Mouse (Mus musculus): ENCODE data around the gene Gpr62. TPM values are rescaled to one million over a fixed set of nuclear protein-coding genes. Genes with fewer than 3 reads are reported as not detected.

The Gpr62 gene
- polyA plus RNA-seq, 1 experiment: 0.47 TPM

DNA sequence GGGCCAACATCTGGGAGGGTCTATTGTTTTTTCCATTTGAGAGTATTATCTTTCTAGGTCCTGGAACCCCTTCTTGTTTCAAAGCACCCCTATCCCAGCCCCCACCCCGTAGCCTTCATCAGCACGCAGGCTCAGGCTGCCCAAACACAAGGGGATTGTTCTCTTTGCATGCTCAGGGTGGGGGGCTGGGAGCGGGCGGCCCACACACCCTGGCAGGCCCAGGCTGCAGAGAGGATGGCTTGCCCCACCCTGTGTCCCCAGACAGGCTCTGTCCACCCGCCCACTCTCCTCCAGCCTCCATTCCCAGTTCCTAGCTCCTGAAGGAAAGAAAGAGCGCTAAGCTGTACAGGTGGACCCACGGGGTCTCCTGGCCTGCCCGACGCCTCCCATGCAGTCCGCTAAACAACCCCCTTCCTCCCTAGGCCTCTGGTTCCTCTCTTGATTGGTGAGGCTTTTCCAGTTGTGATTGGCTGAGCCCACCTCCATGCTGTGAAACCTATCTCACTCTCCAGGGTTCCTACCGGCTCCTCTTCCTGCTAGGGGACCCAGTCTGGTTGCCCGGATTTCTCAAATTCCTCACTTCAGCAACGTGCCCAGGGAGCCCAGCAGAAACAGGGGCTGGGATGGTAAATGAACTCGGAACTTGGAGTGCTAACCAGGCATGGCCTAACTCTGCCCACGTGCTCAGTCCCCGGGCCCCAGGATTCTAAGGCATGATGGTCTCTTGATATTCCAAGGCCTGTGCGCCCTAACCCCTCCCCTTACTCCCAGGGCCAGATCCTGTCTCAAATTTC lies 10.7 kb downstream of the Gpr62 start:
- Histone ChIP-seq H3K27me3 (ENCODE audit: control insufficient read depth, insufficient read depth, low read length) (no peaks in the 10 kb centered on the region), H3K4me1 (replicated peaks; ENCODE audit: control insufficient read depth, insufficient read depth, low read length) (peaks cover 9% of the 10 kb centered on the region), H3K36me3 (ENCODE audit: control insufficient read depth, insufficient read depth, low read length) (no peaks in the 10 kb centered on the region), H3K27ac (ENCODE audit: control insufficient read depth, insufficient read depth, low read length) (no peak overlapping the region), H3K4me3 (ENCODE audit: control insufficient read depth, insufficient read depth, low read length) (no peak overlapping the region)
- TF ChIP-seq CTCF (IDR thresholded peaks at IDR 0.05; ENCODE audit: borderline replicate concordance, control insufficient read depth, extremely low read depth, insufficient read depth, low read length, poor library complexity) (no peak), POLR2A (IDR thresholded peaks at IDR 0.05; ENCODE audit: control insufficient read depth, extremely low read depth, insufficient read depth, low read length, poor library complexity) (no peak)
- no peak for DNase-seq
- WGBS: 89% methylated on average over 17 of the region's 17 CpGs

DNA sequence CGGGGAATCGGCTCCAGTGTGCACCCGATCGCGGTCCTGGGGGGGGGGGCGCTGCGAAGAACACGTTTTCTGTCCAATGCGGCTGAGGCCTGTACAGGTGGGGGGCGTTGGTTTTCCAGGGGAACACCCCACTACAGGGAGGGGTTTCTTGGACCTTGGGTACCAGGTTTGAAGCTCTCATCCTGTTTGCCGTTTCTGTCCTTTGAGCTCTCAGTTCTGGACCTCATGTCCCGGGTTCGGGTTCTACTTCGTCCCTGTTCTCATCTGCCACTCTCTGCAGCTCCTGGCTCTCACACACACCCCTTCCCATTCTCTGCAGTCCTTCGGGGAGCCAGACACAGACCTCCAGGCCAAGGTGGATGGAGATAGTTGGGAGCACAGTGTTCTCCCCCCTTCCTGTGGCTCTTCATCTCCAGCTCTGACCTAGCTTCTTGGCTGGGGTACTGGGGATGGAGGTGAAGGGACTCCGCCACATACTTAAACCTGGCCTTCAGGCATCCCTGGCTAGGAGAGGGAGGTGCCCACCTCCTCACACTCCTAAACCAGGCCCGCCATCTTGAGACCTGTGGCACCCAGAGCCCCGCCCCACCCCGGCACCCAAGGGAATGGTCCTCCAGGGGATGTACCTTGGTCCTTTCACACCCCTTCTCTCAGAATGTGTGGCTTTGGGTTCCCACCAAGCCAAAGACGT lies 11.5 kb downstream of the Gpr62 start:
- WGBS: 31% methylated on average over 18 of the region's 20 CpGs
- H3K27me3 ChIP-seq (ENCODE audit: control insufficient read depth, insufficient read depth, low read length): no peaks in the 10 kb centered on the region
- peaks cover 9% of the 10 kb centered on the region for H3K4me1 ChIP-seq (replicated peaks; ENCODE audit: control insufficient read depth, insufficient read depth, low read length)
- no peaks in the 10 kb centered on the region for H3K36me3 ChIP-seq (ENCODE audit: control insufficient read depth, insufficient read depth, low read length)
- H3K27ac ChIP-seq (ENCODE audit: control insufficient read depth, insufficient read depth, low read length): no peak overlapping the region
- no peak for DNase-seq
- H3K4me3 ChIP-seq (ENCODE audit: control insufficient read depth, insufficient read depth, low read length): peak overlapping the region; percentile 43
- TF ChIP-seq CTCF (IDR thresholded peaks at IDR 0.05; ENCODE audit: borderline replicate concordance, control insufficient read depth, extremely low read depth, insufficient read depth, low read length, poor library complexity): no peak
- TF ChIP-seq POLR2A (IDR thresholded peaks at IDR 0.05; ENCODE audit: control insufficient read depth, extremely low read depth, insufficient read depth, low read length, poor library complexity): no peak

DNA sequence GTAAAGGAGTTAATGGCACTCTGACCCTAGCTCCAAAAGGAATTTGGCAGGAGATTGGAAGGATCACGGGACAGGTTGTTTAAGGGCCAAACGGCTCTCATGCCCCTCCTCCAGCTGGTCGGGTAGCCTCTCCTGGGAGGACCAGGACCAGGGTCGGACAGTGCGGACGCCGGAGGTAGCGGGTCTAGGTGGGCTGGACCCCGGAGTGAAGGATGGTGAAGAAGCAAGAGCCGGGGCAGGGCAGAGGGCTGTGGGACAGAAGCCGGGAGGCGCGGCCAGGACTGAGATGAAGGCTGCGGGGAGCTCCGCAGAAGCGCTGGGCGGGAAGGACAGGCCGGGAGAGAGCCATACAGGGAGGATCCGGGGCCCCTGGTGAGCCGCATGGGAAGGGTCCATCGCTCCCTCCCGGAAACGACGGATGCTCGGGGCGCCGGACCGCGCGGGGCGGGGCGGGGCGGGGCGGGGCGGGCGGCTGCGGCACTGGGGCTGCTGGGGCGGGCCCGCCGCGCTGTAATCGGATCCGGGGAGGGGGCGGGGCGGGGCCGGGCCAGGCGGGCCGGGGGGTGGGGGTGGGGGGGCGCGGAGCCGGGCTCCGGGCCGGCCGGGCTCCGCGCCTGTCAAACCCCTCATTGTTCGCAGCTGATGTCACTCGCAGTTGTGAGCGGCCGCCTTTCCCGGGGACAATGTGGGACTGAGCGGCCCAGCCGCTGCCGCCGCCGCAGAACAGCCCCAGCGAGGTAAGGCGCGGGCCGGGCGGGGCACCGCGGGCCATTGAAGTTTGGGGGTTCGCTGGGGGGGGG lies 12.3 kb downstream of the Gpr62 start, which contains the start of gene Pcbp4:
Pcbp4 (plus strand) TSS at position 21 of the 800 bp plus-strand sequence.
- Histone ChIP-seq H3K27me3 (ENCODE audit: control insufficient read depth, insufficient read depth, low read length) (no peaks in the 10 kb centered on the region), H3K4me1 (replicated peaks; ENCODE audit: control insufficient read depth, insufficient read depth, low read length) (peaks cover 14% of the 10 kb centered on the region), H3K27ac (ENCODE audit: control insufficient read depth, insufficient read depth, low read length) (no peak within 1 kb of the TSS), H3K36me3 (ENCODE audit: control insufficient read depth, insufficient read depth, low read length) (no peaks in the 10 kb centered on the region), H3K4me3 (ENCODE audit: control insufficient read depth, insufficient read depth, low read length) (peak within 1 kb of the TSS; percentile 51)
- peak; percentile 37 for DNase-seq
- 5% methylated on average over 48 of the region's 74 CpGs for whole genome bisulfite sequencing
- TF ChIP-seq POLR2A (IDR thresholded peaks at IDR 0.05; ENCODE audit: control insufficient read depth, extremely low read depth, insufficient read depth, low read length, poor library complexity) (peak; percentile 18; the same call in 1 of the 2 replicates), CTCF (IDR thresholded peaks at IDR 0.05; ENCODE audit: borderline replicate concordance, control insufficient read depth, extremely low read depth, insufficient read depth, low read length, poor library complexity) (no peak)

DNA sequence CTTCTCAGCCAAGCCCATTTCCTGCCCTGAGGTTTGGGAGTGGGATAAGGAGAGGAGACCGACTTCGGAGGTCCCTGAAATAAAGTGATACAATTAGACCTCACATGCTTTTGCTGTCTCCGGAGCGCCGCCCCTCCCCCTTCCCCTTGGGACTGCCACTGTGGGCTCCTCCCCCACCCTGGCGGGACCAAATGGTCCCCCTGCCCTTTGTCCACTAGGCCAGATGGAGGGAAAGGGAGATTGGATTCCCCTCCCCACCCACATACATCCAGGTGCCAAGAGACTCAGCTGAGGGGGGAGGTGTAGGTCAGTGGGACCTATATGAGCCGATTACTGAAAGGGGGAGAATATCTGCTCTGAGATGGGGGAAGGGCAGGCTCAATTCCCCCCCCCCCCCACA lies 12.9 kb downstream of the Gpr62 start:
- DNase-seq: no peak
- 89% methylated on average over 7 of the region's 7 CpGs for WGBS
- H3K4me3 ChIP-seq (ENCODE audit: control insufficient read depth, insufficient read depth, low read length): no peak overlapping the region

DNA sequence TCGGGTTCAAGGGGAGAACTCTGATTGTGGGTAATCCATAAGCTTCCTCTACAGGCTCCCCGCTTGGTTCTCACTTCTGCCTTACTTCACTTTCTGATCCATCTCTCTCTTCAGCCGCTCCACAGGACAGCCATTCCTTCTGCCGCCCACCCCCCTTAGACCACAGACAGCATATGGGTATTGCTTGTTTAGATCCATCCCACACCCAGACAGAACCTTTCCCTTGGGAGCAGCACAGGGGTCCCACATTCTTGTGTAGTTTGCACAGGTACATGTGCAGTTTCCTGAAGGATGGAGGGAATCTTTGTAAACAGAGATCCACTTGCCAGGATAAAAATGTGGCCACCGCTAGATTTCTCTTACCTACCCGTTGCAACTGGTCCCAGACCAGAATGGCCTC lies 13.4 kb downstream of the Gpr62 start:
- H3K4me3 ChIP-seq (ENCODE audit: control insufficient read depth, insufficient read depth, low read length): no peak overlapping the region
- peaks cover 24% of the 10 kb centered on the region for H3K4me1 ChIP-seq (replicated peaks; ENCODE audit: control insufficient read depth, insufficient read depth, low read length)
- no peaks in the 10 kb centered on the region for H3K36me3 ChIP-seq (ENCODE audit: control insufficient read depth, insufficient read depth, low read length)
- no peak overlapping the region for H3K27ac ChIP-seq (ENCODE audit: control insufficient read depth, insufficient read depth, low read length)
- TF ChIP-seq POLR2A (IDR thresholded peaks at IDR 0.05; ENCODE audit: control insufficient read depth, extremely low read depth, insufficient read depth, low read length, poor library complexity) (no peak), CTCF (IDR thresholded peaks at IDR 0.05; ENCODE audit: borderline replicate concordance, control insufficient read depth, extremely low read depth, insufficient read depth, low read length, poor library complexity) (no peak)
- DNase-seq: no peak
- H3K27me3 ChIP-seq (ENCODE audit: control insufficient read depth, insufficient read depth, low read length): no peaks in the 10 kb centered on the region
- WGBS: 92% methylated on average over 6 of the region's 6 CpGs

More for the DNA sequence above, 12.9 kb downstream of the Gpr62 start:
- TF ChIP-seq POLR2A (IDR thresholded peaks at IDR 0.05; ENCODE audit: control insufficient read depth, extremely low read depth, insufficient read depth, low read length, poor library complexity): no peak
- no peak for TF ChIP-seq CTCF (IDR thresholded peaks at IDR 0.05; ENCODE audit: borderline replicate concordance, control insufficient read depth, extremely low read depth, insufficient read depth, low read length, poor library complexity)
- no peaks in the 10 kb centered on the region for H3K36me3 ChIP-seq (ENCODE audit: control insufficient read depth, insufficient read depth, low read length)
- peaks cover 20% of the 10 kb centered on the region for H3K4me1 ChIP-seq (replicated peaks; ENCODE audit: control insufficient read depth, insufficient read depth, low read length)
- H3K27me3 ChIP-seq (ENCODE audit: control insufficient read depth, insufficient read depth, low read length): no peaks in the 10 kb centered on the region
- H3K27ac ChIP-seq (ENCODE audit: control insufficient read depth, insufficient read depth, low read length): no peak overlapping the region

DNA sequence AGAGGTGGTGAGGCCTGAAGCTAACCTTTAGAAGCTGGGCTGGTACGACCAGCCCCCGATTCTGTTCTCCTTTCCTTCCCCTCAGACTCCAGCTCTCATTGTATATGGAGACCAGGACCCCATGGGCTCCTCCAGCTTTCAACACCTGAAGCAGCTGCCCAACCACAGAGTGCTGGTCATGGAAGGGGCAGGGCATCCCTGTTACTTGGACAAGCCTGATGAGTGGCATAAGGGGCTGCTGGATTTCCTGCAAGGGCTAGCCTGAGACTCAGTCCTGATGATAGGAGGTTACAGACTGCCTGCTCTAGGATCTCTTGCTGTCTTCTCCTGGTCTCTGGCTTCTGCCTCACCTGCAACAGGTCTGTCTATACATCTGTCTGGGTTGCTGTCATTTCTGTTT lies 13.8 kb downstream of the Gpr62 start:
- TF ChIP-seq CTCF (IDR thresholded peaks at IDR 0.05; ENCODE audit: borderline replicate concordance, control insufficient read depth, extremely low read depth, insufficient read depth, low read length, poor library complexity) (no peak), POLR2A (IDR thresholded peaks at IDR 0.05; ENCODE audit: control insufficient read depth, extremely low read depth, insufficient read depth, low read length, poor library complexity) (no peak)
- peaks cover 28% of the 10 kb centered on the region for H3K4me1 ChIP-seq (replicated peaks; ENCODE audit: control insufficient read depth, insufficient read depth, low read length)
- no peaks in the 10 kb centered on the region for H3K27me3 ChIP-seq (ENCODE audit: control insufficient read depth, insufficient read depth, low read length)
- H3K27ac ChIP-seq (ENCODE audit: control insufficient read depth, insufficient read depth, low read length): no peak overlapping the region
- H3K36me3 ChIP-seq (ENCODE audit: control insufficient read depth, insufficient read depth, low read length): no peaks in the 10 kb centered on the region
- no peak for DNase-seq
- WGBS: 11% methylated on average over 2 of the region's 2 CpGs
- no peak overlapping the region for H3K4me3 ChIP-seq (ENCODE audit: control insufficient read depth, insufficient read depth, low read length)

Data from thymus, adult 2 months (tissue).